Mouse (Mus musculus): ENCODE measurements around the gene Adprh.

- no peak for TF ChIP-seq CTCF (IDR thresholded peaks at IDR 0.05; ENCODE audit: low read depth)
- TF ChIP-seq EP300 (optimal IDR thresholded peaks at IDR 0.05) = no peak
Observed at GRCm38 (mm10) chr16:38395060-38395730, 57.3 kb downstream of the Adprh start.
